Mouse (Mus musculus) CD8-positive naive resting alpha-beta T cell, adult 2 months (primary cell): ENCODE data around the gene Lrrc29.

ENCODE experiments used
- DNase-seq, 2 experiments: peaks; one replicate each; pipeline ENCODE4 v3.0.0; 2022; ENCODE audit warnings: low read depth in 2 of 2, low spot score in 2 of 2

Lrrc29 gene

GRCm38 (mm10) chr8:105268342-105269074 is 57.6 kb downstream of the Lrrc29 start:
- DNase-seq = no peak

DNA sequence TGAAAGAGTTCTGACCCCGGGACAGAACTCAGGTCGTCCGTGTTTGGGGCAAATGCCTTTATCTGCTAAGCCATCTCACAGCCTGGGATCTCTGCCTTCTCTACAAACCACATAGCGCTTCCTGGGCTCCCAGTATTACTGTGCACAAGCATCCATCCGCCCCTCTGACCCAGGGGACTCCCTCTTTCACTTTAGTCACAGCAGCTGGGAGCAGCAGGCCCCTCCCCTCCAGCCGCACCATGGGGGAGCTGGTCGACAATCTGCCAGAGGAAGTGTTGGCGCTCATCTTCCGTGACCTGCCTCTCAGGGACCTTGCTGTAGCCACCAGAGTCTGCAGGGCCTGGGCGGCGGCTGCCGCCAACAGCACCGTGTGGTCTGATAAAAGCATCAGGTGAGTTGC is 59.3 kb downstream of the Lrrc29 start:
- no peak for DNase-seq

DNA sequence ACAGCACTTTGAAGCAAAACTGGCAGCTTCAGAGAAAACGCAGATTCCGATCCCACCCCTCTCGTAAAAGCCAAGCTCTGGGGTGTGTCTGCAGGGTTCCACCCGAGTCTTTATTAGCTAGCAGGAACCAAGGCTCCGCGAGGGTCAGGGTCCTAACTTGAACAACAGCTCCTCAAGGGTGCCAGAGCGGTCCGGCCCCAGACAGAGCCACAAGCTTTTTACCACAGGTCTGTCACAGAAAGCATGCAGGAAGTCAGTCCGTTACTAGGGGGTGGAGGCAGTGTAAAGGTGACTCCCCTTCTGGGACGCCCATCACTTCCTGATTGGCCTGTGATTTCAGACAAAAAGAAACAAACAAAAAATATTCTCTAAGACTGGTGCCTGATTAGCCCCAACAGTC is 61.0 kb downstream of the Lrrc29 start:
- peak in 1 of 2 experiments; percentile 47 for DNase-seq

GRCm38 (mm10) chr8:105264024-105264982 is 61.8 kb downstream of the Lrrc29 start, which contains the start of the genes Tradd and Fbxl8:
Gene Tradd, minus strand, starts transcription at chr8:105264609.
Gene Fbxl8, plus strand, starts transcription at chr8:105264648.
- DNase-seq = peak; percentile 49 to 58

- DNase-seq = no peak
These were observed 62.7 kb downstream of the Lrrc29 start for GRCm38 (mm10) chr8:105263244-105263912.
